Mouse (Mus musculus) stomach, embryonic 14.5 days (tissue): ENCODE results near the gene Hras. TPM values are rescaled to one million over a fixed set of nuclear protein-coding genes. Genes with fewer than 3 reads are reported as not detected.

Source experiments
- ATAC-seq: fragments of 200-750 bp; cut with Nextera tagmentation; 2 replicates; pipeline ENCODE4 v1.8.0; 2017; ENCODE audit warnings: low read depth, moderate TSS enrichment; ENCODE audit not compliant: insufficient number of reproducible peaks, insufficient read depth, low FRiP score
- H3K27ac ChIP-seq: fragments of 300-500 bp; sonication (generic); 2 replicates; pipeline ENCODE4 v1.5.1; 2014; ENCODE audit warnings: mild to moderate bottlenecking, low read length, moderate library complexity, mixed read lengths
- H3K27me3 ChIP-seq: fragments of 300-500 bp; sonication (generic); 2 replicates; pipeline ENCODE4 v1.6.1; 2014; ENCODE audit warnings: low read length, control low read depth, mixed read lengths; ENCODE audit not compliant: control insufficient read depth, insufficient read depth
- H3K36me3 ChIP-seq: fragments of 300-500 bp; sonication (generic); 2 replicates; pipeline ENCODE4 v1.6.1; 2014; ENCODE audit warnings: mild to moderate bottlenecking, control low read depth, low read length, moderate library complexity, mixed read lengths; ENCODE audit not compliant: control insufficient read depth, insufficient read depth
- H3K4me1 ChIP-seq: fragments of 300-500 bp; sonication (generic); 2 replicates; pipeline ENCODE4 v1.6.1; 2014; ENCODE audit warnings: low read length, control low read depth, mixed read lengths; ENCODE audit not compliant: control insufficient read depth, insufficient read depth
- H3K4me2 ChIP-seq: fragments of 300-500 bp; sonication (generic); replicated peaks from 2 replicates; pipeline ENCODE4 v1.6.1; 2014; ENCODE audit warnings: low read depth, low read length, control low read depth
- H3K4me3 ChIP-seq: fragments of 300-500 bp; sonication (generic); 2 replicates; pipeline ENCODE4 v1.5.1; 2014; ENCODE audit warnings: low read depth, low read length, control low read depth
- H3K9ac ChIP-seq: fragments of 300-500 bp; sonication (generic); replicated peaks from 2 replicates; pipeline ENCODE4 v1.6.1; 2014; ENCODE audit warnings: low read depth, mild to moderate bottlenecking, control low read depth, low read length, moderate library complexity, mixed read lengths
- H3K9me3 ChIP-seq: fragments of 300-500 bp; sonication (generic); 2 replicates; pipeline ENCODE4 v1.6.1; 2016; ENCODE audit warnings: low read depth, low read length, control low read depth; ENCODE audit not compliant: control insufficient read depth
- WGBS: fragments of 180-500 bp; shearing (Covaris S2); extraction: QIAGEN DNeasy Blood & Tissue Kit; methylation state at CpG from one replicate; pipeline ENCODE4 v1.1.7; 2014; 5-methylcytosine and 5-hydroxymethylcytosine counted together
- polyA plus RNA-seq: library from polyadenylated mRNA; unstranded; fragments of >200 nt; fragmentation: Nextera tagmentation; extraction: Ambion mirVana; gene quantifications from 2 replicates; pipeline ENCODE4 v1.2.1, GENCODE M21; 2014

Hras gene
- polyA plus RNA-seq, 1 experiment from 2014 or later: 79.4 TPM

DNA sequence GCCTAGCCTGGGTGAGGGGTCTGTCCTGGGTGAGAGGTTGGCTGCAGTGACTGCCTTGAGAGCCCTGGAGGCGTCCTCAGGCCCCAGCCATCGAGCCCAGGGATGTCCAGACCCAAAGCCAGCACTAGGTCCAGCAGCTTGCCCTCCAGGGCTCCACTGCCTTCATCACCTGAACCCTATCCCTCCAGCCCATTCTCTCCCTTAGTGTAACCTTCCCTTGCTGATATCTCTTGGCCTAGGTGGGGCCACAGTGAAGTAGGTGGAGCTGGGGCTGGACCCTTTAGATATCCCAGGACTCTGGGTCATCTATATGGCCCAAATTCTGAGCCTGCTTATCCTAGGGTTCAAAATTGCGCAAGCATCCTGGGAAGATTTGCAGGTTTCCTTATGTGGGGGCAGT, 15.7 kb upstream of the Hras start:
- Histone ChIP-seq H3K4me3 (no peak overlapping the region), H3K9ac (no peak overlapping the region), H3K4me2 (no peak overlapping the region), H3K4me1 (no peaks in the 10 kb centered on the region), H3K27me3 (no peaks in the 10 kb centered on the region), H3K9me3 (no peaks in the 10 kb centered on the region), H3K36me3 (no peaks in the 10 kb centered on the region), H3K27ac (no peak overlapping the region)
- peak; percentile 2; the same call in 1 of the 2 replicates for ATAC-seq
- WGBS: 75% methylated on average over 3 of the region's 3 CpGs

DNA sequence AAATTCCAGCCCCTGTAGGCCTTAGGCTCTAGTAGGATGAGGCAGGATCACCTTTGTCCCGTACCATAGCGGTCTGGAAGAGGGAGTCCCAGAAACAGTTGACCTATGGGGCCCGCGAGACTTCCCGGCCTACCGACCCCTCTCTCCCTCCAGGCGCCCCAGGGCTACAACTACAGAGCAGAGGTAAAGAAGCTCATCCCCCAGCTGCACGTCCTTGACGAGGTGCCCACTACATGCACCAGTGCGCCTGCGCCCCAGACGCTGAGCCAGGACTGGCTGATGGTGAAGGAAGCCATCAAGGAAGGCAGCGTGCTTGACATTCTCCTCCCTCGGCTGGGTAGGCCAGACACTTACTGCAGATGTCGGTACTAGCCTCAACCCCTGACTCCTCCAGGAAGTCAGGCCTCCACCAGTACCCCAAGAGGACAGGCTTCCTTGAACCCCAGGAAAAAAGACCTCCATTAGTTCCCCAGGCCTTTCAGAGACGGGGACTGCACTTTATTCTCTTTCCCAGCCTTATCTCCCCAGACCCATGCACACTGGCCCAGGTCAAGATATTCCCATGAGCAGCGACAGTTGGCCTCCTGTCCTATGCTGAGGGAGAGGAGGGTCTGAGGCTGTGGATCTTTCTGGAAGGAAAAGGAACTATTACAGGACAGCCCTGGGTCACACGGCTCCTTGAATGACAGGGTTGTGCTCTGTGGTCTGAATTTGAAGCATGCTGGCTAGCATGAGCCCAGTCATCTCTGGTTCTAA, 12.6 kb upstream of the Hras start:
- no peaks in the 10 kb centered on the region for H3K9me3 ChIP-seq
- 90% methylated on average over 18 of the region's 18 CpGs for WGBS

DNA sequence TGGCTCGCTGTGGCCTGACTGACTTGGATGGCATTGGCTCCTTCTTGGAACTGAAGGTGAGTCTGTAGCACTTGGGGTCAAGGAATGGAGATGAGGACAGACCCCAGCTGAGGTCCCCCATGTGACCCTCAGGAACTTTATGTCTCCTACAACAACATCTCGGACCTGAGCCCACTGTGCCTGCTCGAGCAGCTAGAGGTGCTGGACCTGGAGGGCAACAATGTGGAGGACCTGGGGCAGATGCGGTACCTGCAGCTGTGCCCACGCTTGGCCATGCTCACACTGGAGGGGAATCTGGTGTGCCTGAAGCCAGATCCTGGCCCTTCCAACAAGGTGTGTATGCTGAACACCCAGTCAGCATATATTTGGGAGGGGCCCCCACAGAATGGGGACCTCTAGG, 11.7 kb upstream of the Hras start:
- Histone ChIP-seq H3K27ac (no peak overlapping the region), H3K9ac (no peak overlapping the region), H3K36me3 (no peaks in the 10 kb centered on the region), H3K27me3 (no peaks in the 10 kb centered on the region), H3K4me1 (no peaks in the 10 kb centered on the region), H3K9me3 (no peaks in the 10 kb centered on the region), H3K4me3 (no peak overlapping the region), H3K4me2 (no peak overlapping the region)
- WGBS: 91% methylated on average over 5 of the region's 5 CpGs
- ATAC-seq: no peak

More for the DNA sequence above, 12.6 kb upstream of the Hras start:
- H3K27ac ChIP-seq: no peak overlapping the region
- no peak for ATAC-seq
- H3K4me3 ChIP-seq: no peak overlapping the region
- no peaks in the 10 kb centered on the region for H3K4me1 ChIP-seq
- H3K9ac ChIP-seq: no peak overlapping the region
- H3K4me2 ChIP-seq: no peak overlapping the region
- no peaks in the 10 kb centered on the region for H3K27me3 ChIP-seq
- no peaks in the 10 kb centered on the region for H3K36me3 ChIP-seq

DNA sequence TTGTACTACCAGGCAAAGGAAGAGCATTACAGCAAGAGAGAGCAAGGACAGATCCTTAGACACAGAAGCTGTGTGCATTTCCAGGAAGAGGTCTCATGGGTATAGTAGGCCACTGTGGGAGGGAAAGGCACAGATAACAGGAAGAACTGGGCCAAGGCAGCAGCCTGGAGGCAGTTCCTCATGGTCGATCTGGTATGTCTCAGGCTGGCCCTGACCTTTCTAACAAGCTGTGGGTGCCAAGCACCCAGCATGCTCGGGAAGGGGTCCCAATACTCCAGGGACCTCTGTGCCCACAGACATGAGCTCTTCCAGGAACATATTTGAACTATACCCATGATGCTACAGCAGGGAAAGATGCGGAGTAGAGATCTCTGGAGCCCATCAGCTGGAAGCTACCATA, 10.7 kb upstream of the Hras start:
- H3K4me2 ChIP-seq: no peak overlapping the region
- H3K27ac ChIP-seq: no peak overlapping the region
- H3K4me3 ChIP-seq: no peak overlapping the region
- H3K27me3 ChIP-seq: no peaks in the 10 kb centered on the region
- no peak overlapping the region for H3K9ac ChIP-seq
- H3K36me3 ChIP-seq: no peaks in the 10 kb centered on the region
- no peak for ATAC-seq
- WGBS: 78% methylated on average over 3 of the region's 3 CpGs
- no peaks in the 10 kb centered on the region for H3K9me3 ChIP-seq
- H3K4me1 ChIP-seq: no peaks in the 10 kb centered on the region

DNA sequence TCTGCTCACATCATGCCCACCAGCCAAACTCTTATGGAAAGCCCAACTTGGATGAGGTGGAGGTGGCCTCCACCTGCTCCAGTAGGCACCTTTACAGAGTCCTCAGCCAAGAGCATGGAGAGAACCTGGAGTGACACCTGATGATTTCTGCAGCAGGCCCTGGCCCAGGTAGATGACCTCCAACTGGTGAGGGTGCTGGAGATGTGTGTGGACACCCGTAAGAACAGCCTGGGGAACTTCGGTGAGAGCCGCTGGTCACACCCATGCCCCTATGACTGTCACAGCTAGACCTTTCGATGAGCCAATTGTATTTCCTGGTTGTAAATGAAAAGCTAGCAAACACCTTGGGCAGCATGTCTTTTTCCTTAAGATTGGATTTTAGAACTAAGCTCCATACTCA, 4.3 kb upstream of the Hras start:
- no peak overlapping the region for H3K9ac ChIP-seq
- no peaks in the 10 kb centered on the region for H3K4me1 ChIP-seq
- H3K4me3 ChIP-seq: no peak overlapping the region
- no peak for ATAC-seq
- 88% methylated on average over 4 of the region's 4 CpGs for WGBS
- no peaks in the 10 kb centered on the region for H3K9me3 ChIP-seq
- H3K36me3 ChIP-seq: no peaks in the 10 kb centered on the region
- no peak overlapping the region for H3K27ac ChIP-seq
- H3K4me2 ChIP-seq: no peak overlapping the region
- no peaks in the 10 kb centered on the region for H3K27me3 ChIP-seq

DNA sequence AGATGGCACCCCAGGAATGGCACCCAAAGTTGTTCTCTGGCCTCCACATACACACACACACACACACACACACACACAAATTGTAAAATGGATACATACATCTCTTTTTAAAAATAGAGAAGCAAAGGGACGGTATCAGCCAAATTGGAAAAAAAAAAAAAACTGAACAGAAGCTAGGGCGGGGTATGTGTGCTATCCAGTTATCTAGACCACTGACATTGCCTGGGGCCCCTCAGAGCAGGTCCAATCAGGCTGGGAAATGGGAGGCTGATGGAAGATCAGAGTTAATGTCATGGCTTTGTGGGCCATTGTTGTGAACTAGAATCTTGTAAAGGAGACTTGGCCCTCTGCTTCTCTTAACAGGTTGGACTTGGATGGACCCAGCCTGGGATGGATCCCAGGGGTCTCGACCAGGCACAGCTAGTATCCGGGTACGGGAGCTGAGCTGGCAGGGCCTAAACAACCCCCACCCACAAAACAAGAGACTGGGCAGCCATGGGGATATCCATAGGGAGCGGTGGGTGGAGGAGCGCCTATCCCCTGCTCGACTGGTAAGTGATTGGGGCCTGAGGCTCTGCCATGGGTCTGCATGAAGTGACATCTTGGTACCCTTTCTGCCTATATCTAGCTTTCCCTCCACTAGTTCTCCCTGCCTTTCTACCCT, 2.9 kb upstream of the Hras start:
- peaks cover 6% of the 10 kb centered on the region for H3K36me3 ChIP-seq
- H3K4me2 ChIP-seq: no peak overlapping the region
- H3K4me3 ChIP-seq: no peak overlapping the region
- 92% methylated on average over 8 of the region's 8 CpGs for WGBS
- no peak for ATAC-seq
- H3K9me3 ChIP-seq: no peaks in the 10 kb centered on the region
- no peak overlapping the region for H3K27ac ChIP-seq
- H3K9ac ChIP-seq: no peak overlapping the region
- peaks cover 7% of the 10 kb centered on the region for H3K4me1 ChIP-seq
- no peaks in the 10 kb centered on the region for H3K27me3 ChIP-seq

DNA sequence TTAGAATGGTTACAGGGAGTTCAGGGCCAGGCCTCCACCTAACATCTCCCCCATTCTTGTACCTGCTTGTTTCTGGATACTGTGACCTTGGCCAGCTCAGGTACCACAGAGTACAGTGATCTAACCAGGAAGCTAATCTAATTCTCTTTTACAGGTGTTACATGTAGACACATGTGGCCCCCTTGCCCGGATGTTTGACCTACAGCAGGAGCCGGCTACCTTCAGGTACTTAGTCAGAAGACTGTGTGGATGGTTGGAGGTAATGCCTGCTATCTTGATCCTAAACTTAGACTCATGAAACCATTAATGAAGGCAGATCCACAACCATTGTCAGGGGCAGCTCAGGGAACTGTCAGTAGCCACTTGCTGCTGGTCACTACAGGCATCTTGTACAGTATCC, 1.9 kb upstream of the Hras start:
- Histone ChIP-seq H3K27ac (no peak overlapping the region), H3K4me3 (no peak overlapping the region), H3K36me3 (peaks cover 16% of the 10 kb centered on the region), H3K9me3 (no peaks in the 10 kb centered on the region), H3K4me1 (peaks cover 7% of the 10 kb centered on the region), H3K9ac (no peak overlapping the region), H3K27me3 (no peaks in the 10 kb centered on the region), H3K4me2 (no peak overlapping the region)
- WGBS: 81% methylated on average over 2 of the region's 2 CpGs
- ATAC-seq: no peak

DNA sequence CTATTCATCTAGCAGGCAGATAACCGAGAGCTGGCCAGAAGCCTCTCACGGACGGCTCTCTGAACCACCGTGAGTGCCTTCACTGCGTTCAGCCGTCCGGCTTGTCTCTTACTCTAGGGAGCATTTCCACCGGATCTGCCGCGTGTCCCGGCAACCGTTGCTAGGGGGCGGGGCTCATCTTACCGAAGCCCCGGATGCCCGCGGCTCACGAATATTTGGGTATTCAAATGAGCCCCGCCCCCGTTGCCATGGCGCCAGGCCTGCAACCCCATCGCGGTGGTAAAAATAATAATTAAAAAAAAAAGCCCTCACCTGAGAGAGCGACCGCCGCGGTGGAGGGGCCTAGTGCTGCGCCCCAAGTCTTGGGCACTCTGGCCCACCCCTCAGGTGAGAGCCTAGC, 1.0 kb upstream of the Hras start:
- no peaks in the 10 kb centered on the region for H3K27me3 ChIP-seq
- WGBS: under 1% methylated on average over 28 of the region's 28 CpGs
- no peaks in the 10 kb centered on the region for H3K9me3 ChIP-seq
- H3K4me2 ChIP-seq: peak overlapping the region; percentile 85
- ATAC-seq: peak; percentile 8; the same call in 1 of the 2 replicates
- H3K4me1 ChIP-seq: peaks cover 7% of the 10 kb centered on the region
- peak overlapping the region; percentile 45 for H3K9ac ChIP-seq
- H3K36me3 ChIP-seq: peaks cover 25% of the 10 kb centered on the region
- peak overlapping the region; percentile 83; the same call in 1 of the 2 replicates for H3K27ac ChIP-seq
- H3K4me3 ChIP-seq: peak overlapping the region; percentile 89
